Mouse (Mus musculus): ENCODE data around the gene Pgbd1. TPM values are rescaled to one million over a fixed set of nuclear protein-coding genes. Genes with fewer than 3 reads are reported as not detected.
"Not testable (repeated sequence)": the region's sequence is repeated elsewhere in the genome, so short reads cannot be mapped to it uniquely, and the experiment has no call there.

Pgbd1 gene
- polyA plus RNA-seq (2015; fragmentation: Nextera tagmentation; extraction: Ambion mirVana) = 2.8 and 3.5 TPM in 2 replicates

GRCm38 (mm10) chr13:21440503-21441206, at the start of gene Pgbd1:
Pgbd1 (minus strand) TSS chr13:21441058.
- H3K36me3 ChIP-seq (ENCODE audit: control insufficient read depth, insufficient read depth, low read length) = peaks cover 24% of the 10 kb centered on the region
- peak; percentile 98 for ATAC-seq
- peak within 1 kb of the TSS; percentile 63 for H3K4me3 ChIP-seq (ENCODE audit: low read length)
- WGBS = under 1% methylated on average over 32 of the region's 32 CpGs
- peak within 1 kb of the TSS; percentile 78 for H3K9ac ChIP-seq (ENCODE audit: low read depth, low read length)
- peak within 1 kb of the TSS; percentile 91 for H3K4me2 ChIP-seq (ENCODE audit: low read length)
- H3K27me3 ChIP-seq (replicated peaks; ENCODE audit: control insufficient read depth, insufficient read depth, low read length) = no peaks in the 10 kb centered on the region
- no peaks in the 10 kb centered on the region for H3K9me3 ChIP-seq (ENCODE audit: control insufficient read depth, low read length)
- H3K27ac ChIP-seq (ENCODE audit: low read depth, low read length) = peak within 1 kb of the TSS; percentile 70
- H3K4me1 ChIP-seq (ENCODE audit: control insufficient read depth, insufficient read depth, low read depth, low read length) = peaks cover 8% of the 10 kb centered on the region

GRCm38 (mm10) chr13:21486881-21487280, 46.0 kb upstream of the Pgbd1 start:
- peaks cover 20% of the 10 kb centered on the region for H3K36me3 ChIP-seq (ENCODE audit: control insufficient read depth, insufficient read depth, low read length)
- H3K27me3 ChIP-seq (replicated peaks; ENCODE audit: control insufficient read depth, insufficient read depth, low read length) = no peaks in the 10 kb centered on the region
- no peak overlapping the region for H3K9ac ChIP-seq (ENCODE audit: low read depth, low read length)
- H3K4me1 ChIP-seq (ENCODE audit: control insufficient read depth, insufficient read depth, low read depth, low read length) = no peaks in the 10 kb centered on the region
- 94% methylated on average over 1 of the region's 1 CpGs for WGBS
- no peak for ATAC-seq
- H3K4me3 ChIP-seq (ENCODE audit: low read length) = no peak overlapping the region
- no peak overlapping the region for H3K27ac ChIP-seq (ENCODE audit: low read depth, low read length)
- no peak overlapping the region for H3K4me2 ChIP-seq (ENCODE audit: low read length)
- H3K9me3 ChIP-seq (ENCODE audit: control insufficient read depth, low read length) = peaks cover 6% of the 10 kb centered on the region

- not testable (repeated sequence) for H3K36me3 ChIP-seq (ENCODE audit: control insufficient read depth, insufficient read depth, low read length); H3K9me3 ChIP-seq (ENCODE audit: control insufficient read depth, low read length); H3K27me3 ChIP-seq (replicated peaks; ENCODE audit: control insufficient read depth, insufficient read depth, low read length)
- Histone ChIP-seq H3K4me3 (ENCODE audit: low read length) (peak within 1 kb of the TSS; percentile 63), H3K27ac (ENCODE audit: low read depth, low read length) (peak within 1 kb of the TSS; percentile 83), H3K4me2 (ENCODE audit: low read length) (peak within 1 kb of the TSS; percentile 72), H3K4me1 (ENCODE audit: control insufficient read depth, insufficient read depth, low read depth, low read length) (peaks cover 13% of the 10 kb centered on the region), H3K9ac (ENCODE audit: low read depth, low read length) (peak within 1 kb of the TSS; percentile 71)
- 3% methylated on average over 26 of the region's 31 CpGs for WGBS
- peak; percentile 95 for ATAC-seq
Observed at GRCm38 (mm10) chr13:21478759-21479670, 38.2 kb upstream of the Pgbd1 start, which contains the start of the genes Zkscan4 and Gm10065. Zkscan4 (plus strand) TSS chr13:21478907. Gm10065 (minus strand) TSS chr13:21479441.

- H3K9ac ChIP-seq (ENCODE audit: low read depth, low read length) = no peak overlapping the region; the same call in 1 of the 2 replicates
- no peak overlapping the region for H3K4me3 ChIP-seq (ENCODE audit: low read length)
- no peaks in the 10 kb centered on the region for H3K9me3 ChIP-seq (ENCODE audit: control insufficient read depth, low read length)
- H3K36me3 ChIP-seq (ENCODE audit: control insufficient read depth, insufficient read depth, low read length) = no peaks in the 10 kb centered on the region
- H3K4me2 ChIP-seq (ENCODE audit: low read length) = no peak overlapping the region
- H3K27ac ChIP-seq (ENCODE audit: low read depth, low read length) = no peak overlapping the region
- WGBS = 32% methylated on average over 4 of the region's 4 CpGs
- ATAC-seq = no peak
- H3K4me1 ChIP-seq (ENCODE audit: control insufficient read depth, insufficient read depth, low read depth, low read length) = no peaks in the 10 kb centered on the region
- H3K27me3 ChIP-seq (replicated peaks; ENCODE audit: control insufficient read depth, insufficient read depth, low read length) = no peaks in the 10 kb centered on the region
Observed at GRCm38 (mm10) chr13:21472427-21472826, 31.6 kb upstream of the Pgbd1 start.

- peak overlapping the region; percentile 93 for H3K4me2 ChIP-seq (ENCODE audit: low read length)
- H3K9ac ChIP-seq (ENCODE audit: low read depth, low read length) = no peak overlapping the region
- H3K4me3 ChIP-seq (ENCODE audit: low read length) = no peak overlapping the region
- no peaks in the 10 kb centered on the region for H3K4me1 ChIP-seq (ENCODE audit: control insufficient read depth, insufficient read depth, low read depth, low read length)
- H3K27ac ChIP-seq (ENCODE audit: low read depth, low read length) = no peak overlapping the region
- H3K36me3 ChIP-seq (ENCODE audit: control insufficient read depth, insufficient read depth, low read length) = no peaks in the 10 kb centered on the region
- H3K27me3 ChIP-seq (replicated peaks; ENCODE audit: control insufficient read depth, insufficient read depth, low read length) = no peaks in the 10 kb centered on the region
- 29% methylated on average over 9 of the region's 9 CpGs for WGBS
- no peaks in the 10 kb centered on the region for H3K9me3 ChIP-seq (ENCODE audit: control insufficient read depth, low read length)
- ATAC-seq = no peak
Observed at GRCm38 (mm10) chr13:21469097-21469496, 28.2 kb upstream of the Pgbd1 start.

- no peaks in the 10 kb centered on the region for H3K27me3 ChIP-seq (replicated peaks; ENCODE audit: control insufficient read depth, insufficient read depth, low read length)
- H3K4me1 ChIP-seq (ENCODE audit: control insufficient read depth, insufficient read depth, low read depth, low read length) = no peaks in the 10 kb centered on the region
- no peaks in the 10 kb centered on the region for H3K9me3 ChIP-seq (ENCODE audit: control insufficient read depth, low read length)
- under 1% methylated on average over 54 of the region's 54 CpGs for WGBS
- peak; percentile 100 for ATAC-seq
- no peaks in the 10 kb centered on the region for H3K36me3 ChIP-seq (ENCODE audit: control insufficient read depth, insufficient read depth, low read length)
- peak within 1 kb of the TSS; percentile 73 for H3K4me3 ChIP-seq (ENCODE audit: low read length)
- peak within 1 kb of the TSS; percentile 93 for H3K4me2 ChIP-seq (ENCODE audit: low read length)
- H3K9ac ChIP-seq (ENCODE audit: low read depth, low read length) = peak within 1 kb of the TSS; percentile 83
- H3K27ac ChIP-seq (ENCODE audit: low read depth, low read length) = peak within 1 kb of the TSS; percentile 77
Observed at GRCm38 (mm10) chr13:21468061-21469019, 27.5 kb upstream of the Pgbd1 start, which contains the start of gene Nkapl. Nkapl (minus strand) TSS chr13:21468509.

GRCm38 (mm10) chr13:21467336-21467735, 26.5 kb upstream of the Pgbd1 start:
- H3K27ac ChIP-seq (ENCODE audit: low read depth, low read length) = no peak overlapping the region
- H3K4me3 ChIP-seq (ENCODE audit: low read length) = no peak overlapping the region
- H3K4me1 ChIP-seq (ENCODE audit: control insufficient read depth, insufficient read depth, low read depth, low read length) = no peaks in the 10 kb centered on the region
- H3K9me3 ChIP-seq (ENCODE audit: control insufficient read depth, low read length) = no peaks in the 10 kb centered on the region
- WGBS = 90% methylated on average over 10 of the region's 10 CpGs
- no peaks in the 10 kb centered on the region for H3K27me3 ChIP-seq (replicated peaks; ENCODE audit: control insufficient read depth, insufficient read depth, low read length)
- no peaks in the 10 kb centered on the region for H3K36me3 ChIP-seq (ENCODE audit: control insufficient read depth, insufficient read depth, low read length)
- ATAC-seq = no peak
- H3K9ac ChIP-seq (ENCODE audit: low read depth, low read length) = no peak overlapping the region
- H3K4me2 ChIP-seq (ENCODE audit: low read length) = no peak overlapping the region

- not testable (repeated sequence) for H3K4me3 ChIP-seq (ENCODE audit: low read length); H3K4me2 ChIP-seq (ENCODE audit: low read length)
- WGBS = 52% methylated on average over 9 of the region's 9 CpGs
Observed at GRCm38 (mm10) chr13:21462516-21462915, 21.7 kb upstream of the Pgbd1 start.

More at GRCm38 (mm10) chr13:21462516-21462915, 21.7 kb upstream of the Pgbd1 start:
- ATAC-seq; H3K36me3 ChIP-seq (ENCODE audit: control insufficient read depth, insufficient read depth, low read length); H3K27ac ChIP-seq (ENCODE audit: low read depth, low read length); H3K27me3 ChIP-seq (replicated peaks; ENCODE audit: control insufficient read depth, insufficient read depth, low read length); H3K9ac ChIP-seq (ENCODE audit: low read depth, low read length); H3K9me3 ChIP-seq (ENCODE audit: control insufficient read depth, low read length); H3K4me1 ChIP-seq (ENCODE audit: control insufficient read depth, insufficient read depth, low read depth, low read length): not testable (repeated sequence)
